Mouse (Mus musculus) kidney, postnatal 0 days (tissue): ENCODE results near the gene Phf10. TPM values are rescaled to one million over a fixed set of nuclear protein-coding genes. Genes with fewer than 3 reads are reported as not detected.
"Not testable (repeated sequence)": the region's sequence is repeated elsewhere in the genome, so short reads cannot be mapped to it uniquely, and the experiment has no call there.

Experiments used
- ATAC-seq: fragments of 200-750 bp; cut with Nextera tagmentation; replicated peaks from 2 replicates; pipeline ENCODE4 v1.8.0; 2017; ENCODE audit warnings: low read depth, moderate number of reproducible peaks, moderate TSS enrichment, moderate library complexity; ENCODE audit not compliant: low FRiP score
- DNase-seq: peaks from one replicate; pipeline ENCODE4 v3.0.0-alpha.2; 2016; ENCODE audit warnings: low spot score
- H3K27ac ChIP-seq: fragments of 300-500 bp; sonication (generic); 2 replicates; pipeline ENCODE4 v1.5.1; 2014; ENCODE audit warnings: mild to moderate bottlenecking
- H3K27me3 ChIP-seq: fragments of 300-500 bp; sonication (generic); 2 replicates; pipeline ENCODE4 v1.6.1; 2014; ENCODE audit warnings: low read length, mixed read lengths; ENCODE audit not compliant: insufficient read depth
- H3K36me3 ChIP-seq: fragments of 300-500 bp; sonication (generic); 2 replicates; pipeline ENCODE4 v1.6.1; 2014; ENCODE audit warnings: low read length, mixed read lengths; ENCODE audit not compliant: insufficient read depth
- H3K4me1 ChIP-seq: fragments of 300-500 bp; sonication (generic); replicated peaks from 2 replicates; pipeline ENCODE4 v1.6.1; 2014; ENCODE audit warnings: antibody characterized with exemption, low read length, mixed read lengths; ENCODE audit not compliant: insufficient read depth
- H3K4me2 ChIP-seq: fragments of 300-500 bp; sonication (generic); 2 replicates; pipeline ENCODE4 v1.6.1; 2014; ENCODE audit warnings: mild to moderate bottlenecking, low read length, moderate library complexity, mixed read lengths
- H3K4me3 ChIP-seq: fragments of 300-500 bp; sonication (generic); replicated peaks from 2 replicates; pipeline ENCODE4 v1.5.1; 2014; ENCODE audit warnings: low read depth, low read length
- H3K9ac ChIP-seq: fragments of 300-500 bp; sonication (generic); 2 replicates; pipeline ENCODE4 v1.6.1; 2014; ENCODE audit warnings: low read depth, low read length
- H3K9me3 ChIP-seq: fragments of 300-500 bp; sonication (generic); replicated peaks from 2 replicates; pipeline ENCODE4 v1.6.1; 2016; ENCODE audit warnings: low read length, inconsistent platforms, mixed read lengths
- CTCF ChIP-seq: IDR thresholded peaks from 2 replicates; pipeline ENCODE4 v1.5.1; 2016; ENCODE audit warnings: antibody characterized with exemption, low read depth, mild to moderate bottlenecking, moderate library complexity
- WGBS: fragments of 180-500 bp; shearing (Covaris S2); extraction: QIAGEN DNeasy Blood & Tissue Kit; methylation state at CpG from one replicate; pipeline ENCODE4 v1.1.7; 2014; 5-methylcytosine and 5-hydroxymethylcytosine counted together
- polyA plus RNA-seq: library from polyadenylated mRNA; unstranded; fragments of >200 nt; fragmentation: Nextera tagmentation; extraction: Ambion mirVana; gene quantifications from 2 replicates; pipeline ENCODE4 v1.2.1, GENCODE M21; 2015

The Phf10 gene
- polyA plus RNA-seq, 1 experiment from 2014 or later = 29.8 TPM

DNA sequence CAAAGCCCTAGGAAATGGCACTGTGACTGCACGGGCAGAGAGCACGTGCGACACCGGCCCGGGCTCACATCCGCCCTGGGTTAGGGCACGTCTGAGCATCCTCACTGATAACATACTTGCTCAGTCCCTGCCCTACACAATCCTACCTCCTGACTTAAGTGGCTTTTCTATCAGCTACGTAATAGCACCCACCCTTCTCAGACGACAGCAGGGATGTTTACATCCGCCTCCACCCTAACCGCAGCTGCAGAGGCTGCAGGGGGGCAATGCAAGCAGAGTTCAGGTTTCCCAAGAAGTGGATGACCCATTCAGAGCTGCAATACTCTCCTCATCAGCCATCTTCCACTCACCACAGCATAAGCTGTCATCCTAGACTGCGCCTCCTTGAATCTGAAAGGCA is 53.9 kb downstream of the Phf10 start:
- WGBS = 77% methylated on average over 12 of the region's 12 CpGs
- Histone ChIP-seq H3K9ac (no peak overlapping the region), H3K27me3 (no peaks in the 10 kb centered on the region), H3K4me1 (no peaks in the 10 kb centered on the region), H3K36me3 (no peaks in the 10 kb centered on the region), H3K9me3 (no peaks in the 10 kb centered on the region), H3K4me3 (no peak overlapping the region), H3K4me2 (no peak overlapping the region), H3K27ac (no peak overlapping the region)
- DNase-seq (no peak), ATAC-seq (no peak)
- TF ChIP-seq CTCF = no peak

GRCm38 (mm10) chr17:14906611-14907010 is 54.5 kb downstream of the Phf10 start:
- no peaks in the 10 kb centered on the region for H3K36me3 ChIP-seq
- no peak overlapping the region for H3K4me2 ChIP-seq
- H3K9ac ChIP-seq = no peak overlapping the region
- no peaks in the 10 kb centered on the region for H3K4me1 ChIP-seq
- TF ChIP-seq CTCF = no peak
- ATAC-seq (no peak), DNase-seq (no peak)
- no peak overlapping the region for H3K27ac ChIP-seq
- H3K9me3 ChIP-seq = no peaks in the 10 kb centered on the region
- H3K27me3 ChIP-seq = no peaks in the 10 kb centered on the region
- WGBS = 33% methylated on average over 1 of the region's 1 CpGs
- no peak overlapping the region for H3K4me3 ChIP-seq

DNA sequence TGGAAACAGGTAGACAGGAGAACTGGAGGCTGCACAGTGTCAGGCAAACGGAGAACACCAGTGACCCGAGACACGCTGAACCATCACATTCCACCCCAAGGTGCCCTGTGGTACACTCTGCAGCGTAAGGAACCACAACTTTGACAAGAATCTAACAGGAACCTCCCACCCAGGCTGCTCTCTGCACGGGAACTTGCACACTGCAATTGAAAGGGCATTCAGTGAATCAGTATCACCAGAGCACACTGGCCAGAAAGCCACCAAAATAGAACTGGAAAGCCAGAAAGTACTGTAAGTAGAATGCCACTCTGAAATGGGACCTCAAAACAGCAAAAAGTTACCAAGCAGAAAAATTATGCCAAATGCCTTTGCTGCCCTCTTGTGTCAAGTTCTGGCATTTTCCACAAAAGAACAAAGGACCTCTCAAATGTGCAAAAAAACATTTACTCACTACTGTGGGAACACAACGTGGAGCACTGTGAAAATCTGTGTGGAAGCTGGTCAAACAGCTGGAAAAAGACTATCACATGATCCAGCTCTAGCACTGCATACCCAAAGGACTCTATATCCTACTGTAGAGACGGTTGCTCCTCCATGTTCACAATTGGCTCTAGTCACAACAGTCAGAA is 56.3 kb downstream of the Phf10 start:
- Histone ChIP-seq H3K4me1 (no peaks in the 10 kb centered on the region), H3K27me3 (no peaks in the 10 kb centered on the region), H3K9me3 (no peaks in the 10 kb centered on the region), H3K9ac (no peak overlapping the region), H3K4me3 (no peak overlapping the region), H3K4me2 (no peak overlapping the region), H3K36me3 (no peaks in the 10 kb centered on the region), H3K27ac (no peak overlapping the region)
- TF ChIP-seq CTCF = peak; percentile 95
- DNase-seq (peak; percentile 88), ATAC-seq (peak; percentile 21; the same call in 1 of the 2 replicates)
- WGBS = 53% methylated on average over 7 of the region's 7 CpGs

DNA sequence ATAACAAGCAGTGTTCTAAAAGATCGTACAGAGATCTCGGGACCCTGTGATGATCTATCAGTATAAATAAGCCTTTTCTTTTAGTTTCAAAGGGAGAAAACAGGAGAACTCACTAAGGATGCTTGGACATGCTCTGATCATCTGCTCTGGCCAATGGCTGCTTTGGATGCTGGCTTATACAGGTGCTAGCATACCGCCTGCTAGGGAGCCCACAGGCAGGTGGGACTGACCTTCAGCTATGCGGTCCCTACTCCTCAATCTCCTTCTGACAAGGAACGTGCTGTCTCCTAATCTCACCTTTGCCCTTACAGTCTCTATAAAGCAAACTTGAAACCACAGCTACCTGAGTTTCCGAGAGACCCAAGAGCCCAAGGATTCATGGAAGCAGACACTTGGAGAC is 56.9 kb downstream of the Phf10 start:
- no peak for TF ChIP-seq CTCF
- H3K36me3 ChIP-seq = no peaks in the 10 kb centered on the region
- WGBS = 88% methylated on average over 6 of the region's 6 CpGs
- no peaks in the 10 kb centered on the region for H3K9me3 ChIP-seq
- no peaks in the 10 kb centered on the region for H3K4me1 ChIP-seq
- no peak for ATAC-seq
- H3K4me2 ChIP-seq = no peak overlapping the region
- H3K27ac ChIP-seq = no peak overlapping the region
- H3K4me3 ChIP-seq = no peak overlapping the region
- no peaks in the 10 kb centered on the region for H3K27me3 ChIP-seq
- no peak for DNase-seq
- H3K9ac ChIP-seq = no peak overlapping the region

DNA sequence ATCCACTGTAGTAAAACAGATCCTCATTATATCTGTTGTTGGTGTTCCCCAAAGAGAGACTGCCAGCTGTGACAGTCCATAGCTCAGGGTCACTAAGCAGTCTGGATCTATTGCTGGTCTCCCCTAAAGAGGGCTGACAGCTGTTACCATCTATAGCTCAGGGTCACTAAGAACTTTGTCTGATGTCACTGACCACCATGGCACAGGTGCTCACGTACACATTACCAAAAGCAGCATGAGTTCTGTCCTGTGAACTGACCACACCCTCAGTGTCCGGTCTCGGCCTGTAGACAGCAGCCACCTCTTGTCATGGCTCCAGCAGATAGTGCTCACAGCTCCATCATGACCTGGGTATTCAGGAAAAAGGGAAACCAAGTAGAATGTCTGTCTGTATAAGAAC is 57.9 kb downstream of the Phf10 start:
- Histone ChIP-seq H3K4me2 (no peak overlapping the region), H3K9me3 (no peaks in the 10 kb centered on the region), H3K27ac (no peak overlapping the region), H3K4me1 (no peaks in the 10 kb centered on the region), H3K36me3 (no peaks in the 10 kb centered on the region), H3K9ac (no peak overlapping the region), H3K27me3 (no peaks in the 10 kb centered on the region), H3K4me3 (no peak overlapping the region)
- no peak for DNase-seq
- WGBS = 90% methylated on average over 3 of the region's 3 CpGs
- no peak for TF ChIP-seq CTCF
- ATAC-seq = no peak

DNA sequence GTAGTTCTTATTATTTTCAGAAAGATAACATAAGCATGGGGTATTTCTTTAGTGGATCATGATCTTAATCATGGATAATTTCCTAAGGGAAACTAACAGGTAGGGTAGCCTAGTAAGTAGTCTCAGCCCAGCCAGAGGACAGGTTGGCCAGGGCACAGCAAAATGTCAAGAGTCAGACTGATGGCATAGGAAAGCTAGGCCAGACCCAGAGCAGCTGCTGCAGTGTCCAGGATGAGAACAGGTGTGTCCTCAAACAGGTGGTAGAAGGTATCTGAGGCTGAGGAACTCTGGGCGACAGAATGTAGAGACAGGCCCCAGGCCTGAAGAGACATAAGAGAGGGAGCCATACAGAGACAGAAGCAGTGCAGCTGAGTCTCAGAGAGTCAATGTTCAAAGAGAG is 62.1 kb downstream of the Phf10 start:
- H3K27ac ChIP-seq = no peak overlapping the region
- no peak for TF ChIP-seq CTCF
- H3K4me2 ChIP-seq = no peak overlapping the region
- DNase-seq = no peak
- no peak for ATAC-seq
- H3K9me3 ChIP-seq = no peaks in the 10 kb centered on the region
- H3K4me1 ChIP-seq = no peaks in the 10 kb centered on the region
- WGBS = 70% methylated on average over 1 of the region's 1 CpGs
- no peaks in the 10 kb centered on the region for H3K36me3 ChIP-seq
- no peak overlapping the region for H3K9ac ChIP-seq
- H3K4me3 ChIP-seq = no peak overlapping the region
- no peaks in the 10 kb centered on the region for H3K27me3 ChIP-seq

DNA sequence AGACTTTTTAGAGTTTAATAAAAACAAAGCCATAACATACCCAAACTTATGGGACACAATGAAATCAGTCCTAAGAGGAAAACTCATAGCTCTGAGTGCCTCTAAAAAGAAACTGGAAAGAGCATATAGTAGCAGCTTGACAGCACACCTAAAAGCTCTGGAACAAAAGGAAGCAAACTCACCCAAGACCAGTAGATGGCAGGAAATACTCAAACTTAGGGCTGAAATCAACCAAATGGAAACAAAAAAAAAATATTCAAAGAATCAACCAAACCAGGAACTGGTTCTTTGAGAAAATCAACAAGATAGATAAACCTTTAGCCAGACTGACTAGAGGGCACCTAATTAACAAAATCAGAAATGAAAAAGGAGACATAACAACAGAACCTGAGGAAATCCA is 66.0 kb downstream of the Phf10 start:
- not testable (repeated sequence) for H3K27ac ChIP-seq, H3K27me3 ChIP-seq, H3K9me3 ChIP-seq, H3K4me2 ChIP-seq, H3K4me1 ChIP-seq, H3K4me3 ChIP-seq, ATAC-seq, H3K36me3 ChIP-seq, DNase-seq, H3K9ac ChIP-seq
- TF ChIP-seq CTCF = peak; percentile 23; the same call in 1 of the 2 replicates

Other genes with a start within 250 kb of the Phf10 start
- 10.1 and 16.3 TPM in 2 replicates for gene Wdr27, start 18.1 kb downstream of the Phf10 start, polyA plus RNA-seq
- gene 1600012H06Rik, start 18.1 kb downstream of the Phf10 start, polyA plus RNA-seq = 41.6 and 43.0 TPM in 2 replicates
- gene 9030025P20Rik, start 17.2 kb upstream of the Phf10 start, polyA plus RNA-seq = 8.9 and 13.2 TPM in 2 replicates
- gene Gm3417, start 17.5 kb upstream of the Phf10 start, polyA plus RNA-seq = 1.5 and 1.8 TPM in 2 replicates
- gene Gm3435, start 48.9 kb upstream of the Phf10 start, polyA plus RNA-seq = 8.9 and 10.3 TPM in 2 replicates
- gene Ermard, start 79.9 kb upstream of the Phf10 start, polyA plus RNA-seq = 53.6 and 60.1 TPM in 2 replicates
- gene Tcte3, start 80.2 kb upstream of the Phf10 start, polyA plus RNA-seq = not detected in 2 replicates
- gene Gm3448, start 80.3 kb upstream of the Phf10 start, polyA plus RNA-seq = 4.0 and 4.6 TPM in 2 replicates